Mouse (Mus musculus): ENCODE measurements around the gene Rgcc.

DNA sequence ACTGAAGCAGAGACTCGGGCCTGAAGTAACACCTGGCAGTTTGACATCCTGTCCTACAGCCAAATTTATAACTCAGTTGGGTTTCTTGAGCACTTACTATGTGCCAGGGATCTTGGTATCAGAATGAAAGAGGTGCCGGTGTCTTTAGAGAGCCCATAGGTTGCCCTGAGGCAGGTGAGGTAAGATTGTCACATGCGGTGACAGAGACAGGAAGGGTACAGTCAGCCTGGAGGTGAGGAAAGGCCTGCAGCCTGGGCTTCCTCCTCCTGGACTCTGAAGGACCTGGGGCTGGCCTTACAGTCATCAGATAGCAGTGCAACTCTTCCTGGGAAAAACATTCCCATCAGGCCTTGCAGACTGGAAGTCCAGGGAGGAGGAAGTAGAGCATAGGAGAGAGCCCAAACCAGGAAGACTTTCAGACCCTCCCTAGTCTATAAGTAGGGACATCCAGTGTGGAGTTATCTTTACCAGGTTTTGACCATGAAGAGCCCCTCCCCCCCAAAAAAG lies 29.2 kb downstream of the Rgcc start:
- TF ChIP-seq CTCF (IDR thresholded peaks at IDR 0.05; ENCODE audit: low read depth): no peak
- TF ChIP-seq EP300 (IDR thresholded peaks at IDR 0.05; ENCODE audit: low read depth): no peak
